Mouse (Mus musculus): ENCODE data around the gene Smoc2.

Smoc2 gene

GRCm38 (mm10) chr17:14346891-14347290 is 67.6 kb downstream of the Smoc2 start:
- 92% methylated on average over 3 of the region's 3 CpGs for WGBS

GRCm38 (mm10) chr17:14349086-14349814 is 69.9 kb downstream of the Smoc2 start:
- 87% methylated on average over 6 of the region's 6 CpGs for WGBS

GRCm38 (mm10) chr17:14353219-14354079 is 74.1 kb downstream of the Smoc2 start:
- 88% methylated on average over 10 of the region's 10 CpGs for WGBS

DNA sequence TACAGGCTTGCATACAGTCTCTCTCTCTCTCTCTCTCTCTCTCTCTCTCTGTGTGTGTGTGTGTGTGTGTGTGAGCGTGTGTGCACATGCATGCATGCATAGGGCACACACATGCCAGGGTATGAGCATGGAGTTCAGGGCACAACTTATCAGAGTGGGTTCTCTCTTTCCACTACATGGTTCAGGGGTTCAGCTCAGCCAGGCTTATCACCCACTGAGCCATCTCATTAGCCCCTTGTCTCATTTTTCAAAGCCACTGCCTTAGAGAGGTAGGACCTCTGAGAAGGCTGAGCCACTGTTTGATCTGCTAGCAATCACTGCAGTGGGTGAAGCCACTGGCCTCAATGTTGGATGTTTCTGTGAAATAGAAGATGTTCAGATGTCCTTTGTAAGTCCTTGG is 82.2 kb downstream of the Smoc2 start:
- 93% methylated on average over 1 of the region's 1 CpGs for WGBS

DNA sequence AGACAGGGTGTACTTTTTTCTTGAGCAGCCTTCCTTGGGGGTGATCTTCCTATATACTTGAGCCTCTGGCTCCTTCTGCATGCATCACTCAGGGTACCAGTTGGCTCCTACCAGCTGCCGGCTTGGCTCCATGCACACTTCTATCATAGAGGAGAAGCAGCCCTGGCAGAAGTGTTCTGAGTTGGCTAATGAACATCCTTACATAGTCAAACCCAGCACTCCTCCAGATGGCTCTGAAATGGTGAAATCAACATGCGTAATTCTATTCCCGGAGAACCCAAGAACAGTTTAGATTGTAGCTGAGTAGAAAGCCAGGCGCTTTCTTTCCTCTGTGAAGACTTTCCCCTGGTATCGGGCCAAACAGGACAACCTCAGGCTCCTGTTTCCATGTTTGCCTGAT is 91.2 kb downstream of the Smoc2 start:
- WGBS = 50% methylated on average over 5 of the region's 5 CpGs

- WGBS = 70% methylated on average over 6 of the region's 6 CpGs
Observed at GRCm38 (mm10) chr17:14371606-14372005, 92.3 kb downstream of the Smoc2 start.

DNA sequence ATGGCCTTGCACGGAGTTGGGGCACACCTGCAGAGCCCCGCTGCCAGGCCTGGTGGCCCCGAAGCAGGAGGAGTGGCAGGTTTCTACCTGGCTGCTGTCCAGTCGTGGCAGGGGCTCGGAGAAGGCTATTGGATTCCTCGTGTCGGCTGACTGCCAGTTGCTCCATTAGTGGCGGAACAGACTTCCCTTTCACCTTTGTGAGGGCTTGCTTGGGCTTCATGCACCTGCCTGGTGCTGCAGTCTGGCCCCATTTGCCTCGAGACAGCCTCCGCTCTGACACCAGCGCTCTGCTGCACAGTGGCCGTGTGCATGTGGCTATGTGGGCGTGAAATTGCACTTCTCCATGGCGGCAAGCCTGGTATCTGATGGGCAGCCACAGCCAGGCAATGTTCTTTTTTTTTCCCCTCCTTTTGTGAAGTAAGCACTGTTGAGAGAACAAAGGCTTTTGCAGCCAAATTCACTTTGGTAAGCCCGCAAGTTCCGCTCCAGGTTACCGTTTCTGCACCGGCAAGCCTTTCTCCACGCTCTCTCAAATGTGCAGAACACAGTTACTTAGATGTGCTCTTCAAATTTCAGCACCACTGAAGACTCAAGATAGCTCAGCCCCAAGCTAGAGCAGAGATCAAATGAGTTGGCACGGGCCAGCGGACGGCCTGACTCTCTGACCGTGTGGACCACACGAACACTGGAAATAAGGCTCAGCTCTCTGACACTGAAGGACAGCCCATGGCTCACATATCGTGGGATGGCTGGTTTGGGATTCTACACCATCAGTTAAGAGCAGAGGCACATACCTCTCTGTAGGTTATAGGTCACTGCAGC is 93.2 kb downstream of the Smoc2 start:
- 43% methylated on average over 25 of the region's 25 CpGs for WGBS

DNA sequence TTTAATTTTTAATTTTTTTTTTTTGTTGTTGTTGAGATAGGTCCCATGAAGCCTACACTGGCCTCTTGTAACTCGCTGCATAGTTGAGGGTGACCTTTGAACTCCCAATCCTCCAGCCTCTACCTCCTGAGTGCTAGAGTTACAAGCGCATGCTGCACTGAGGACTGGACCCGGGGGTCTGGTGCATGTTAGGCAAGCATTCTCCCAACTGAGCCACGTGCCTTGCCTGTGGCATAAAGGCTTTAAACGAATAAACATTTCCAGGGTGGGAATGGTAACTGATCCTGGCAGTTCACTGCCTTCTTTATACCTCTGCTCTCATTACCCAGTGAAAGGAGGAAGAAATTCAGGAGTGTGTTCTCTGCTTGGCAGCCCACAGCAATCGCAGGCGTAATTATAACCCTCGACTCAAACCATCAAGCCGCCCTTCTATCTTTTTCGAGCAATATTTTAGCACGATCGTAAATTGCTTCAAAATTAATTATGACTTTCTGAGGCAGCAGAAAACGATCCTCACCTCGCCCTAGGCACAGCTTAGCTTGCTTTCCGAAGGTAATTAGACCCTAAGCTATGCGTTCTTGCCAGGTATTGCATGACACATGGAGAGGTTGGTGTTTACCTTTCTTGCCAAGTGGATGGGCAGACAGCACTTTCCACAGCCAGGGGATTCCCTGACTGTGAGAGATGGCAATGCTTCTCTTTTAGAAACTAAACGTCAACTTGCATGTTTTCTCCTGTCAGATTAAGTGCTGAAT is 99.6 kb downstream of the Smoc2 start:
- WGBS = 60% methylated on average over 17 of the region's 17 CpGs

DNA sequence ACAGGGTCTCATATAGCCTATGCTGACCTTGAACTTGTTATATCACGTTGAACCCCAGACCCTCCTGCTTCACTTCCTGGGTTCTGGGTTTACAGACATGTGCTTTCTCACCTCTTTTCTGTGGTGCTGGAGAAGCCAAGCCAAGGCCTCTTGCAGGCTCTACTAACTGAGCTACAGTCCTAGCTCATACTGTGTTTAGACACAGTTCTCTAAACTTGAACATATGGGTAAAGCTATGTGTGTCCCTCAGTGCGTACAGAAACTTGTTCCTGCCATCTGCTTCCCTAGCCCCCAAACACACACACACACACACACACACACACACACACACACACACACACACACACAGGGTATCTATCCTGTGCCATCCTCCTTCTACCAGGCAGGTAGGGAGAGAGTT is 100.2 kb downstream of the Smoc2 start:
- 43% methylated on average over 2 of the region's 2 CpGs for WGBS

DNA sequence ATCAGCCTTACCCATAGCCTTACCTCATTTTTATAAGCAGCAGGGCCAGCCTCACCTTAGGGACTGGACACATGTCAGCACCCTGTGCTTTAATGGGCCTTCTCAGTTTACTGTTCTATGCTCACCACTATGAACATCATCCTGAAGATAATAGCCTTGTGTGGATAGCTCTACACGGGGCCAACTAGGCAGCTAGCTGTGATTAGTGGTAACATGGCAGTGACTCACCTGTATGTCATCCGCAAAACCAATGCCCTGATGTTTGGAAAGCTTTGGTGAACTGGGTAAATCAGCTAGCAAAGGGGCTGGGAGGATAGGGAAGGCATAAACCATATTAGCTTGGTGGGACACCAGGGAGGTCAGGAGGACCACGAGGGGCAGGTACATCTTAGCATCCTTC is 100.7 kb downstream of the Smoc2 start:
- 91% methylated on average over 3 of the region's 3 CpGs for WGBS

GRCm38 (mm10) chr17:14380526-14380925 is 101.2 kb downstream of the Smoc2 start:
- 93% methylated on average over 12 of the region's 12 CpGs for WGBS

DNA sequence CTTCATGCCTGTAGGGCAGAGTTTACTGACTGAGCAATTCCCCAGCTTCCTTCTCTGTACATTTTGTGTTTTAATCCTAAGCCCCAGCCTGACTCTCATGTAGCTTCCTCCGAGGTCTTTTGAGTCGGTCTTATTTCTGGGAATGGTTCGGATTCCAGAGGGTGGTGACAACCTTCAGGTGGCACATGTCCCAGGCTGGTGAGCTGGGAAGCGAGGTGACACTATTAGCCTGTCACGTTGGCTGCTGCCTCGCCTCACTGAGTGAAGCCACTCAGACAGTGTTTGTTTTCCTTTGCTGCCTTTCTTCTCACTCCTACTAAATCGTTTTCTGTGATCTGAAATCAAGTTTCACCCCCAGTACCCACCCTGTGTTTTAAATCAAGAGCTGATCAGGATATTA is 102.2 kb downstream of the Smoc2 start:
- WGBS = 62% methylated on average over 7 of the region's 7 CpGs

- WGBS = 84% methylated on average over 4 of the region's 4 CpGs
Observed at GRCm38 (mm10) chr17:14383981-14384380, 104.7 kb downstream of the Smoc2 start.

GRCm38 (mm10) chr17:14384980-14385379 is 105.7 kb downstream of the Smoc2 start:
- 94% methylated on average over 6 of the region's 6 CpGs for WGBS

DNA sequence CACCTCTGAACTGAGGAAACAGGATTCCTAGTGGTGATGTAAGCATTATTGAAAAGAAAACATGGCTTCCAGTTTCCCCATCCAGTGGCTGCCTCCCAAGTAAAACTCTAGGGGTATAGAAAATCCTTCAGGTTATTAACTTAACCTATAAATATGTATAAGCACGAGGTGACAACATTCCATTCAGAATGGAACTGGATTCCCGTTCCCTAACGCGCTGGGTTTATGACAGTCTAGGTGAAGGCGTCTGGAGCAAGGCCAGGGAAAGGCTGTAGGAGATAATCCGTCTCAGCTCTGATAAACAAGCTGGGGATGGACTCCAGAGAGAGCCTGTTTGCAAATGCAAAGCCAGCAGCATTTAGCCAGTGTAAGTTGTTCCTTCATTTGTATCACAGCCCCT is 108.0 kb downstream of the Smoc2 start:
- whole genome bisulfite sequencing = 67% methylated on average over 6 of the region's 6 CpGs

DNA sequence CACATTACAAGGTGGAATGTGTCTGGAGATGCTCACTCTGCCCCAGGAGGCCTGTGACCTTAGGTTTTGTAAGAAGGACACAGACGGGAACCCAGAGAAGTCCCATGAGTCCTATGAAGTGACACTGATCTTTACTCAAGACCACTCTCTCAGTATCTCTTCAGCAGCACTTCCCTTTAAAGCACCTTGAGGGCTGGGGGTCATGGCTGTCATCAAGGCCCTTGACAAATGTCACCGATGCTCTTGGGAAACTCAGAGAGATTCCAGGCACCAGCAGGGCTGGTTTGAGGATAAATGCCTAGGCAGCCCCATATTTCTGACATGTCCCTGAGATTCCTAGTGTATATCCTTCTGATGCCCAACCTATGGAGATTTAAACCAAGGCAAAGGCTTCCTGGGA is 113.1 kb downstream of the Smoc2 start:
- 100% methylated on average over 2 of the region's 2 CpGs for WGBS

GRCm38 (mm10) chr17:14394861-14395260 is 115.6 kb downstream of the Smoc2 start:
- WGBS = 71% methylated on average over 5 of the region's 5 CpGs

DNA sequence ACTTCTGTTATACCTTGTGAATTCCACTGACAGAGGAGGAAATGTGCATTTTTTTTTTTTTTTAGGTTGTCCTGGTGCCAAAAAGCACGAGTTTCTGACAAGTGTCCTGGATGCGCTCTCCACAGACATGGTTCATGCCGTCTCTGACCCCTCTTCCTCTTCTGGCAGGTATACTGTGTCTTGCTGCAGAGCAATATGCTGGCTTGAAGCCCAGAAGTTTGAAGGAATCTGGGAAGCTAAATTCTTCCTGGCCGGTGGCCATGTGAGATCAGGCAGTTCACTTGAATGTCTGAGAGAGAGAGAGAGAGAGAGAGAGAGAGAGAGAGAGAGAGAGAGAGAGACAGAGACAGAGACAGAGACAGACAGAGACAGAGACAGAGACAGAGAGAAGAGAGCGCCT is 118.2 kb downstream of the Smoc2 start:
- WGBS = 52% methylated on average over 5 of the region's 5 CpGs

GRCm38 (mm10) chr17:14398650-14399424 is 119.5 kb downstream of the Smoc2 start:
- WGBS = 90% methylated on average over 8 of the region's 8 CpGs

- 65% methylated on average over 5 of the region's 5 CpGs for WGBS
Observed at GRCm38 (mm10) chr17:14400960-14401359, 121.7 kb downstream of the Smoc2 start.

- WGBS = 82% methylated on average over 5 of the region's 5 CpGs
Observed at GRCm38 (mm10) chr17:14407874-14408273, 128.6 kb downstream of the Smoc2 start.
